Mouse (Mus musculus) gastrocnemius, postnatal 25 days (tissue): ENCODE data around the gene Syde1. TPM values are rescaled to one million over a fixed set of nuclear protein-coding genes. Genes with fewer than 3 reads are reported as not detected.
"Not testable (repeated sequence)": the region's sequence is repeated elsewhere in the genome, so short reads cannot be mapped to it uniquely, and the experiment has no call there.

ENCODE experiments used
- DNase-seq: peaks from one replicate; pipeline ENCODE4 v3.0.0; 2022
- long read RNA-seq, 2 experiments: library from polyadenylated mRNA; stranded (forward); transcript quantifications; one replicate each; pipeline ENCODE4 v2.0.0; 2021
- total RNA-seq, 2 experiments: library from RNA; stranded (reverse); gene quantifications; 1 replicate in 1 of 2; 2 replicates in 1 of 2; pipeline ENCODE4 v1.2.3; 2021

The Syde1 gene
- 1 to 10 TPM; 3.8 to 5.2 TPM for total RNA-seq
- long read RNA-seq, experiment 1, partial matches to known transcripts = 0 of 4 reads
- long read RNA-seq, experiment 1, other reads (novel, unspliced or antisense) = 1 of 4 reads
- long read RNA-seq, experiment 2, partial matches to known transcripts = 0 of 3 reads
- long read RNA-seq, experiment 2, other reads (novel, unspliced or antisense) = 1 of 3 reads

- DNase-seq = peak; percentile 61
Measured at GRCm38 (mm10) chr10:78591406-78592328, at the start of gene Syde1. Gene Syde1, minus strand, starts transcription at chr10:78591964.

GRCm38 (mm10) chr10:78632311-78632710 lies 40.5 kb upstream of the Syde1 start:
- DNase-seq = no peak

DNA sequence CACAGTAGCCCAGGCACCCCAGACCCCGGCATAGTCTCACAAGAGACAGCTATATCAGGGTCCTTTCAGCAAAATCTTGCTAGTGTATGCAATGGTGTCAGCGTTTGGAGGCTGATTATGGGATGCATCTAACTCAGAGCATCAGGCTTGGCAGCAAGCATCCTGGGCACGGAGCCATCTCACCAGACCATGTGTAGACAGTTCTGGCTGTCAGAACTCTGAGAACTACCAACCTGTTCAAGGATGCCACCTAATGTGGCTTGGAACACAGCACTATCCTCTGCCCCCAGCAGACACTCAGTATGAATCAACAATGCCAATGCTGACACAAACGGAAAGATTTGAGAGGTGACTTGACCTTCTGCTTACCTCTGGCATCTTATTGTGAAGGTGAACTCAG lies 38.4 kb upstream of the Syde1 start:
- DNase-seq = no peak

- DNase-seq = not testable (repeated sequence)
Measured at GRCm38 (mm10) chr10:78623143-78623542, 31.4 kb upstream of the Syde1 start.

- no peak for DNase-seq
Measured at GRCm38 (mm10) chr10:78617974-78618373, 26.2 kb upstream of the Syde1 start, which contains the start of gene Olfr1357. Gene Olfr1357, minus strand, starts transcription at chr10:78618074.

DNA sequence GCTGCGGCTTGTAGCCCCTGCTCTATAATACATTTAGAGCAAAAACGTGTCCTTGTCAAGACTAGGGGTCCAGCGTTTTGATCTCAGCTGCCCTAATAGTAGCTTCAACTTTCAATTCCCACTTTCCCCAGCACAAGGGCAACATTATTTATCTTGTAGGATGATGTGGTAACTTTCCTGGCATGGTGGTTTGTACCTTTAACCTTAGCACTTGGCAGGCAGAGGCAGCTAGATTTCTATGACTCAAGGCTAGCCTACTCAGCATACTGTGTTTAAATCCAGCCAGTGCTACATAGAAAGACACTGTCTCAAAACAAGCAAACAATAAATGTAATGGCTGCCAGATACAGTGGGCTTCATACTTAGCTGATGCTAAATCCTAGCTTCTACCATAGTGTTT lies 15.8 kb upstream of the Syde1 start:
- no peak for DNase-seq

- DNase-seq = no peak
Measured at GRCm38 (mm10) chr10:78605080-78605479, 13.3 kb upstream of the Syde1 start.

DNA sequence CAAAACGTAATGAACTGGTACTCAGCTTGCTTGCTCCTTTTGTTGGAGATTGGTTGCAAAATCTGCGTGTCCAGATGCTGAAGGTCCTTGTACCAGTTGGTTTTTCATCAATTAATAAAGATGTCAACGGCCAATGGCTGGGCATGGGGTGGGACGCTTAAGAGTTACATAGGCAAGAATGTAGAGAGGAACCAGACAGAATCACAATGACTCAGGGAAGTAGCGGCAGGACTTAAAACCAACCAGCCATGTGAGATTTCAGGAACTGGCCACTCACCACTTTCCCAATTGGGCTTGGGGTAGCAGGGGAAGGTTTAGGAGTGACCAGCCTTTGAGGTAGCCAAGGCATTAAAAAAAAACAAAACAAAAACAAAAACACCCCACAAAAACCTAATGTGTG lies 8.1 kb upstream of the Syde1 start:
- no peak for DNase-seq

DNA sequence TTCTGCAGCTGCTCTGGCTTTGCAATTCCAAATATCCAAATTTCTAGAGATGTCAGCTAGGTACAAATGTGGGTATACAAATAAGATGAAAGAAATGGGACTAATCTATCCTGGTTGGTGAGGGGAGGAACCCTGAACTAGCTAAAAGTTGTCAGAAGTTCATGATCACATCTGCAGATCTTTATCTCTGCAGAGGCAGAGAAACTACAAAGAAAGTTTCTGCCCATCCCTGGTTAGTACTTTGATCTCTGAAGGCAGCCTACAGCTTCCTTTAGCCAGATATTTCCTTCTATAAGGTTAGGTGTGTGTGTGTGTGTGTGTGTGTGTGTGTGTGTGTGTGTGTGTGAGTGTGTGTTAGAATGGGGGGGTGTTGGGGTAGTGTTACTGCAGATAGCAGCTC lies 2.8 kb upstream of the Syde1 start:
- no peak for DNase-seq

GRCm38 (mm10) chr10:78594157-78594556 lies 2.4 kb upstream of the Syde1 start:
- no peak for DNase-seq

GRCm38 (mm10) chr10:78593736-78594135 lies 2.0 kb upstream of the Syde1 start:
- no peak for DNase-seq

- DNase-seq = no peak
Measured at GRCm38 (mm10) chr10:78592856-78593379, 1.2 kb upstream of the Syde1 start.

GRCm38 (mm10) chr10:78590744-78591143 lies 1.0 kb downstream of the Syde1 start:
- DNase-seq = no peak

GRCm38 (mm10) chr10:78589901-78590300 lies 1.9 kb downstream of the Syde1 start:
- no peak for DNase-seq

DNA sequence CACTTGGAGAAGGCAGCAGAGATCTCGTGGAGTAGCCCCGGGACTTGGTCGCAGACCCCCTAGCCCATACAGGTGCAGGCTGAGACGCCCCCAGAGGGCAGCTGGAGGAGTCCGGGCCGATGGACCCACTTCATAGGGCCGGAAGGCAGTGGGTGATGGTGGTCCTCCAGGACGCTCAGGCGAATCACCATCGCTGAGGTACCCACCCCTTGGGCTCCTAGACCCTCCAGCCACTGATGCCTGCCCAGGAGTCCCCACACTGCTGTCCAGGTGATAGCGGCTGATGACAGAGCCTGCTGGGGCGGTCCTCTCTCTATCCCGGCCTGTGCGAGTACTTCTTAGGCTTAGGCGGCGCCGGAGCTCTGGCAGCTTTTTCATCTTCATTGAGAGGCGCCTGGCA lies 2.5 kb downstream of the Syde1 start:
- no peak for DNase-seq

- no peak for DNase-seq
Measured at GRCm38 (mm10) chr10:78586026-78586425, 5.7 kb downstream of the Syde1 start.

DNA sequence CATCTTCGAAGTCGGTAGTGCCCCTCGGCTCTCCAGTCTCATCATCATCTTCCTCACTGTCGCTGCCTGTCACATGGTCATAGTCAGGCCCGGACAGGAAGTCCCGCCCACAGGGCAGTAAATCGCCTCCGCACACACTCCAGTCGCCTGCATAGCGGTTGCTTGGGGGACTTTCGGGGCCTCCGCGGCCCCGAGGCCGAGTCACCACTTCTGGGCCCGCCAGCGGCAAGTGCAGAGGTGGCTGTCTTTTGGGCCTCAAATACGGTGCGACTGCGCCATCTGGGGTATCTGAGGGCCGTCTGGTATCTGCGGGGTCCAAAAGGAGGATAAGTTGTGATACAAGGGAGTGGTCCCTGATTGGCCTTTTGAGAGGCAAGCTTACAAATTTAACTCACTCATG lies 6.2 kb downstream of the Syde1 start:
- DNase-seq = no peak

DNA sequence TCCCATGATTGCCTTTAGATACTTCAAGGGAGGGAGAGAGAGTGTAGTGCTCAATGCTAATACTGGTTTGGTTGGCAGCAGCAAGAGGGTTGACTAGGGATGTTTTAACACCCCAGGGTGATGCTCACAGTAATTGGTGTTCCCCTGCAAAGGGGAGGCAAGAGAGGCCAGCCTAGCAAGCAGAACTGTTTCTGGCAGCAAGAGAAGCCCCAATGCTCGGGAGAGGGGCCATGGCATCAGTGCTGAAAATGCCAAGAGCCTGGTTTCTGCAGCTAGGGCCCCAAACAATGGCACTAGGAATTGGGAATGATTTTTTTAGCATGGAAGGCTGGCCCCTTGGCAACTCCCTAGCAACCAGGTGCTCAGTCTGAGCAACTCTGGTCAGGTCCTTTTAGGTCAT lies 6.8 kb downstream of the Syde1 start:
- DNase-seq = no peak

- no peak for DNase-seq
Measured at GRCm38 (mm10) chr10:78583939-78584338, 7.8 kb downstream of the Syde1 start.

DNA sequence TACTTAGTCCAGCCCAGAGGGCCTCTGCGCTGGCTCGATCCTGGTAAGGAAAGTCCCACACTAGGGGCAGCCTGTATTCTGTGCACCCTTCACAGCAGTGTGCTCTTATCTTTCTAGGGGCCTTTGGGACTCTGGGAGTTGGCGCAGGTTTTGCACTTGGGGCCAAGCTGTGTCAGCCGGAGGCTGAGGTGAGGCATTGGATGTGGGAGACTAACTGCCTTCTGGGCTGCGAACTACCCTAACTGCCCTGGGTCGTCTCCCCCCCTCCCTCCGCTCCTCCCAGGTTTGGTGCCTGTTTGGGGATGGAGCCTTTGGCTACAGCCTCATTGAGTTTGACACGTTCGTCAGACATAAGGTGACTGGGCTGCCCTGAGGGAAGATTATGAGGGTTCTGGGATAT lies 8.4 kb downstream of the Syde1 start:
- no peak for DNase-seq

GRCm38 (mm10) chr10:78581121-78581520 lies 10.6 kb downstream of the Syde1 start:
- DNase-seq = no peak

GRCm38 (mm10) chr10:78578204-78578603 lies 13.6 kb downstream of the Syde1 start:
- DNase-seq = no peak

GRCm38 (mm10) chr10:78576435-78577184 lies 15.2 kb downstream of the Syde1 start:
- DNase-seq = no peak
